Mouse (Mus musculus) cerebral cortex, adult 2 months (tissue): Measurements from ENCODE around the gene St6galnac3.

Source experiments
- WGBS: fragments of 180-500 bp; shearing (Covaris S2); methylation state at CpG from one replicate; pipeline ENCODE4 v1.1.7; 2018; 5-methylcytosine and 5-hydroxymethylcytosine counted together

St6galnac3 gene

DNA sequence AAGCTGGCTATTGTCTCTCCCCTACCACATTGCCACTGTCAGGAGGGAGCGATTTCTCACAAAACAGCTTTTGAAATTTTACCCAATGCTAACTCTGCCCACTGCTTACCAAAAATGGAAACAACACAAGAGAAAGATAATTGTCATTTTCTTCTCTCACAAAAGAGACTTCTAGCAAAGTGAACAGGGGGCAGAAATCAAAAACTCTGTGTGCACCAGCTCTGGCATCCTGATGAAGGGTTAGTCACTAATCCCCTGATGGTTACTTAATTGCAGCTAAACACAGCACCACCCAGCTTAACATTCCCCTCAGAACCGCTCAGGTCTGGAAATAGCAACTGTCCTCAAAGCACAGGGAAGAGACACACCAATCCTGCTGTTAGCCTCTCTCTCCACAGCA is 144.3 kb downstream of the St6galnac3 start:
- 16% methylated on average over 2 of the region's 2 CpGs for WGBS

GRCm38 (mm10) chr3:153580136-153580535 is 144.8 kb downstream of the St6galnac3 start:
- WGBS = 66% methylated on average over 3 of the region's 3 CpGs

DNA sequence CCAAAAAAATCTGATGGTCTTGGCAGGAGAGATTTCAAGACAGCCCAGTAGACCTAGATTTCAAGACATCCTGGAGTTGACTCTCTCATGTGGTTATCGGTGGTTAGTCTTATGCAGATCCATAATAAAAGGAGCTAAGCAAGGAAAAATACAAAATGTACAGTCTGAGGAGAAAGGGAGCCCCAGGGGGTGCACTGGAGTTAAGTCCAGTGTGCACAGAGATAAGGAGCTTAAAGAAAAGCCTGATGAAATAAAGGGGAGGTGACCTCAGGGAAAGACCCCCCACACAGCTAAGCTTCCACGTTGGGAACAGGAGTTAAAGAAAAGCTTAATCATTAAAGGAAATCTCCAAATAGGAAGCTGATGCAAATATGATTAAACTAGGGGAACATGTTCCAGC is 147.7 kb downstream of the St6galnac3 start:
- 60% methylated on average over 2 of the region's 2 CpGs for WGBS

- 53% methylated on average over 11 of the region's 11 CpGs for WGBS
Measured at GRCm38 (mm10) chr3:153571152-153571551, 153.8 kb downstream of the St6galnac3 start.

DNA sequence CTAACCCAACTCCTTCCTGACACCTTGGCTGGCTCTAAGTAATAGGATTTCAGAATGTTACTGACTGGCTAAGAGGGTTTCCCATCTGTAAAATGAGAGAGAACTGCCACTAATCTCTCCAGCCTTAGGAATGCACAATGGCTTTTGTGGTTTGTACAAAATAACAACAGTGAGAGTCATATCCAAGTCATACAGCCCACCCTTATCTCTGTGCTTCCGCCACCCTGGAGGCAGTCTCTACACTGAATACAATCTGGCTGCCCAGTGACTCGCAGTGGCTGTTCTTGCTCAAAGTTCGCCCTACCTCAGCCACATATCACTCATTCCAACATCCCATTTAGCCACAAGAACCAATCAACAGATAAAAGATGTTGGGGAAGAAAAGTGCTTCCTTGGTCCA is 156.2 kb downstream of the St6galnac3 start:
- 88% methylated on average over 3 of the region's 3 CpGs for WGBS

DNA sequence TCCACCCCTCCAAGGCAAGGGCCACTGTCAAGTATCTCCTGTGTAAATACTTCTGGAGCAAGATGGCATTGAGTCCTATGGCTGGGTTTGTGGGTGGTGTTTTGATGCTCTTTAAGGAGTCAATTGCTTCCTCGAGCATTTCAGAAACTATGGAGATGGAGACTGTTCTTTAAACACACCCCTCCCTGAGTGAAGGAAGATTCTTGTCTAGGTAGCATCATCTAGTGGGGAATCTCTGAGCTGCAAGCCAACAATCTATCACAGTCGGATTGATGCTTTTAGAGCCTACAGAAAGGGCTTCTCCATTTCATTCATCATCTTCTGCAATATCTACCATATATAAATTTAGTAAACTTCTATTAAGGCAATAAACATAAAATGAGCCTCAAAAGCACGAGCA is 157.1 kb downstream of the St6galnac3 start:
- WGBS = 37% methylated on average over 3 of the region's 3 CpGs

DNA sequence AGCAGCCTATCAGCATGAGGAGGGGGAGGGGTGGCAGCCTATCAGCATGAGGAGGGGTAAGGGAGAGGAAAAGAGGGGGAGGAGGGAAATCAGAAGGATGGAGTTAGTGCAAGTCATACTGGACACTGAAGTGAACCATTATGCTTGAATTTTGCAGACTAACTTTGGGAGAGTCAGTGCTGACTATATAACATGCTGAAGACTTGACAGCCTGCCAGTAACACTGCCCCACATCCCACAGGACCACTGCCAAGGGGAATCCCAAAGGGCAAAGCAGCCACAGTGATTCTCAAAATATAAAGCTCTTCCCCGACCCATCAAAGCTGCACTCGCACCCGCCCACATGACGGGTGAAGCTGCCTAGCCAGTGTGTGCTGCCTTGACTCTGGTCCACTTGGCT is 157.5 kb downstream of the St6galnac3 start:
- 41% methylated on average over 4 of the region's 4 CpGs for WGBS

DNA sequence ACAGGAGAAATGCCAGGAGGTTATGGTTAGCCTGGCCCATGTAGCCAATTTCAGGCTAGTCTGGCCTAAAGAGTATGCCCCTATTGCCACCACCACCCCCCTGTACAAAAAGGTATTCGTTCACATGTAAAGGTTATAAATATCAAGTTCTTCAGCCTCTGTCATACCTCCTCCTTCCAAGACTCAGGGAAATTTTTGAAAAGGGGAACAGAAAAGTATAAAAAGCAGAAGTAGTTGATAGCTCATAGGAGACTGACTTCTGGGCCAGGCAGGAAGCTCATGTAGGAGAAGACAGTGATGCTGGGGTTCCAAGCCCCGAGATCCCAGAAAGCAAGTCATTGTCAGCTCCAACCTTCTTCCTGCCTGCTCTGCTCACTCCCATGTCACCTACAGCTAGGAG is 158.9 kb downstream of the St6galnac3 start:
- 78% methylated on average over 2 of the region's 2 CpGs for WGBS

GRCm38 (mm10) chr3:153560897-153561296 is 164.1 kb downstream of the St6galnac3 start:
- WGBS = 93% methylated on average over 6 of the region's 6 CpGs

DNA sequence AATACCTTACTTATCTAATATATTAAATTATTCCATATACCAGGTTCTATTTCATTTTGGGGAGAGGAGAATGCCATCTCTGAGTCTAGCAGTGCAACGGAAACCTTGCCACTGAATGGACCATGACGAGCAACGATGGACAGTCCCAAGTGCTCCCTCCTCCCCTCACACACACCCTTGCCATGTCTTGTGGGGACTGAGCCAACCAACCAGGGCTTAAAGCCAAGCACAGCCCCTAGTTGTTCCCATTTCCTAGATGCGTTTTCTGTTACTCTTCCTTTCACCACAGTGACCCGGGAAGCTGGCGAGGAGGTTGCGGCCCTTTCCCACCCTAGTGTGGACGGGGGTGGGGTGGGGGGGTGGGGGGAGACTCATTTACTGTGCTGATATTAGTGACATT is 165.4 kb downstream of the St6galnac3 start:
- 79% methylated on average over 8 of the region's 8 CpGs for WGBS

DNA sequence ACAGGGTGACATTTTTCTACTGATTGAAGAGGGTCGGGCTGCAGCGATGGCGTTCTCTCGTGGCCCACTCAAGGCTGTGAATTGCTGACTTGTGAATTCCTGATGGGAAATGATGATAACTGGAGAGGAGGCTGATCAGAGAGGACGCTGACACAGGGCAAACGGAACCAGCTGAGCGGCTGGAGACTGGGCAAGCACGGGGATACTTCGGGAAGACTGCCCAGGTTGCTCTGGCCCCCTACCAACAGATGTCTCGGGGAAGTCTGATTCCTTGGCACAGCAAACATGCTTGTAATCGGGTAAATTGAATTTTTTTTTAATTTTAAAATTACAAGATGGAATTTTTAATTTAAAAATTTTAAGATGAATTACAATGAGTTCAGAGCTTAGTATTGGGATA is 168.4 kb downstream of the St6galnac3 start:
- WGBS = 43% methylated on average over 11 of the region's 11 CpGs

- WGBS = 82% methylated on average over 3 of the region's 3 CpGs
Measured at GRCm38 (mm10) chr3:153553712-153554111, 171.3 kb downstream of the St6galnac3 start.

DNA sequence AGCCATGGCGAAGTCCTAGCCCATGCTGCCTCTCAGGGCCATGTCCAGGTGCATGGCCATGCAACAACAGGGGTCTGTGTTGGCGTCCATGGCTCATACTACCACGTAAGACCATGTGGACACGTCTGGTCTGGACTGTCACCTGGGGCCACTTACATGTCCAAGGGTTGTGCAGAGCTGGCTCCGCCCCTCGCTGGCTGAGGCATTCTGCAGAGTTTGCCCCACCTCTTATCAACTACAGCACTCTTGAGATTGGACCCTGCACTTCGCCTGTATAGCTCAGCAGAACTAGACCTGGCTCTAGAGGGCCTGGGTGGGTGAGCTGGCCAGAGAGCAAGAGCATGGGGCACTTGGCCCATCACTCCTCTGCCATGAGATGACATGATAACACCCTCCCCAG is 171.7 kb downstream of the St6galnac3 start:
- 96% methylated on average over 7 of the region's 7 CpGs for WGBS

- 79% methylated on average over 7 of the region's 7 CpGs for WGBS
Measured at GRCm38 (mm10) chr3:153546936-153547683, 177.9 kb downstream of the St6galnac3 start.

GRCm38 (mm10) chr3:153539851-153540250 is 185.1 kb downstream of the St6galnac3 start:
- WGBS = 92% methylated on average over 14 of the region's 14 CpGs

DNA sequence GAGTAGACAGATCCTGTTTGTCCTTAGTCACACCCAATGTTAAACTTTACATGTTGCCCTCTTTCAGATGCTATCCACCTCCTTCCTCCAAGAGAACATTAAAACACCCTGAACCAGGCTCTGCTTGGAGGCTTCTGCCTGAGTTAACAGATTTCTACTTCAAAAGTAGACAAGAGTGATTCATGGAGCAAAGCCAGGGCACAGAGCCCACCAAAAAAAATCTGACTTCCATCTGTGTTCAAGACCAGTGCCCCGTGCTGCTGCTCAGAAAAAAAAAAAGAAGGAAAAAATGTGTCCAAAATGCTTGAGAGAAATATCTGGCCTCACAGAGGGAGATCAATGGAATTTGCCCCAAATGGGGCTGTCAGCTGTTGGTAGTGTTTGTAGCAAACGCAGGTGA is 186.6 kb downstream of the St6galnac3 start:
- WGBS = 48% methylated on average over 2 of the region's 2 CpGs

- WGBS = 96% methylated on average over 3 of the region's 3 CpGs
Measured at GRCm38 (mm10) chr3:153537435-153537834, 187.5 kb downstream of the St6galnac3 start.

DNA sequence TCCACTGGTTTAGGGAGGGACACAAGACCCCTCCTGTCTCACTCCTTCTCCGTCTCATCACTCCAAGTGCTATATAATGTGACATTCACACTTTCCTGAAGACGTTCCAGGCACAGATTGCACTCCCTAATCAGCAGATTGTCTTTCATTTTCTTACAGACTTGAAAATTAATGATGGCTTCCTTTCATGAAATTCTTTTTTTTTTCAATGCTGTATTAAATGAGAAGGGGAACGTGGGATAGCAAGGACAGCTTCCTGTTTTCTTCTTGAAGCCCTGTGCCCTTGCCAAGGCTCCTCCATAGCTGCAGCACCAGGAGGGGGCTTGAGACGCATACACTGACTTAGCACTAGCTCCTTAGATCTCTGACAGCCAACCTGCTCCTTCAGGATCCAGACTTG is 188.7 kb downstream of the St6galnac3 start:
- 63% methylated on average over 4 of the region's 4 CpGs for WGBS

GRCm38 (mm10) chr3:153529174-153529573 is 195.8 kb downstream of the St6galnac3 start:
- 61% methylated on average over 6 of the region's 6 CpGs for WGBS

DNA sequence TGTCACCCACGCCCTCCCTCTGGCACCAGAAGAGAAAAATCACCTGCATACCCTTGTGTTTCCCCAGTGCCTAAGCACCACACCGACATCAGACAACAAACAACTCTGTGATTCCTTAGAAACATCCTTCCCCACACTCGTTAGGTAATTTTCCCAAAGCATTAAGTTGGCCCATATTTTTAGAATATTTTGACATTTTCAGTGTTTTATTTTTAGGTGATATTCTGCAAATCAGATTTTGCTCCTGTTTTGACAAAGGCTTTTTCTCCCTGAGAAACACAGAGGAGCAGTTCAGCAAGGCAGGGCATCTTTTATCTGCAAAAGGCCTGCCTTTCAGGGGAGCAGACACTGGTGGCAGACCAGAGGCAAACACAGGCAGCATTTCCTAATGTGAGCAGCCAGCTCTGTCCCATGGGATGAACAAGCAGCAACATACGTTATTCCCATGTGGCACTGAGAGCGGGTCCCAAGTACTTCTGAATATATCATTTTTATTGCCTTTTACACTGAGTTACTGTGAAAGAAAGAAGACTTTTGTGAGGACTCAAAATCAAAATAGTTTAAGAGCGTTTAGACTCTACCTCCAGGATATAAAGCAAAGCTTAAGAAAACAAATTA is 199.7 kb downstream of the St6galnac3 start:
- WGBS = 42% methylated on average over 6 of the region's 6 CpGs

DNA sequence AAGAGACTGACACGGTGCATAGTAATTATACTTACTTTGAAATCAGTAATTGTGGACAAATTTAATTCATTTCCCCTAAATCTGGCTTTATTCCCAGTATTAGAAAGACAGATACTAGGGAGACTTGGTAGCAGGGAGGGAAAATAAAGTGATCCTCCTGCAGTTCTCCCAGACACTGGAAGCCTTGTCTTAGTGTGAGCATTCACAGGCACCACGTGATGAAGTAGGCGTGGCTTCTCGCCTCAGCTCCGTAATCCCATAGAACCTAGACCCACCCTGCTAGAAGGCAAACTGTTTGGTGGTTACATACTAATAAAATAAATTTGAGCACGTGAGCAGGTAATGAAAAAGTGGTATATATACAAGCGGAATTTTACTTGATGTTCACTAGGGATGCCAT is 208.1 kb downstream of the St6galnac3 start:
- WGBS = 50% methylated on average over 7 of the region's 7 CpGs

- 59% methylated on average over 6 of the region's 6 CpGs for WGBS
Measured at GRCm38 (mm10) chr3:153513501-153514060, 211.4 kb downstream of the St6galnac3 start.

DNA sequence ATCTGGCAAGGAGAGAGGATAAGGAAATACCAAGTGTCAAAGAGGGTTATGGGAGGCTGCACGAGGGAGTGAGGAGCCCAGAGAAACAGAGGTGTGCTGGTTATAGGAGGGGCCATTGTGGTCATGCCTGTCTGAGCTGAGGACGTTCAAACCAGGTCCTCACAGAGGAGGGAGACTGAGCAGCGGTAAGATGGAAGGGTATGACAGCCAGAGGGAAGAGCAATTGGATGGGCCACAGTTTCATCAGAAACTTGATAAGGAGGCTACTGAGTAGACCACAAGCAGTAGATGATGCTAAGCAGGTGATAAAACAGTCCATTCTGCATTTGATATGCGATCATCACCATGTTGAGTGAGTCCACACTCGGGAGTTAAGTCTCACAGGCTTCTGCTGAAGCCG is 212.4 kb downstream of the St6galnac3 start:
- 91% methylated on average over 6 of the region's 6 CpGs for WGBS
